In the genomic region with DNA sequence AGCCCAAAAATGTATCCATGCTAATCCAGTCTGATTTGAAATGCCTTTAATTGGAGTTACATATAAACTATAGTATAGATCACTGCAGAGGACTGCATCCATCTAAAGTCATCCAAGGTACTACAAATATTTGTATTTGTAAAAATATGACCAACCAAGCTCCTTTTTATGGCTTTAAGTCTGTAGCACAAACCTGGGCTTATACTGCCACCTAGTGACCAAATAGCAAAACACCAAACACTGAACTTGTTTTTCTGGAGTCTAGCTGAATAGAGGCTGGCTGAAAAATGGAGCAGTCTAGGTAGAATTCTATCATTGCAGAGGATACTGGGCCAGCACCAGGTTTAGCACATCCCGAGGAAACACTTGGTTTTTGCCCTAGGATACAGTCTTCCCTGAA, we compare ENCODE assay signal across 8 mouse cellular contexts. TPM values are rescaled to one million over a fixed set of nuclear protein-coding genes. Genes with fewer than 3 reads are reported as not detected.
DNase-seq lines count a peak whose midpoint lies in the region; ATAC-seq and TF ChIP-seq lines count a peak whose summit lies in the region.

No protein-coding gene starts in this region.

- H3K36me3 ChIP-seq in thymus, adult 2 months (ENCODE audit: control insufficient read depth, insufficient read depth, low read length): no peaks in the 10 kb centered on the region
- no peaks in the 10 kb centered on the region for H3K36me3 ChIP-seq in stomach, postnatal 0 days (ENCODE audit: control insufficient read depth, insufficient read depth, low read length)
- H3K36me3 ChIP-seq in intestine, embryonic 15.5 days: no peaks in the 10 kb centered on the region

- WGBS in thymus, adult 2 months: 0% methylated on average over 1 of the region's 1 CpGs
- 0% methylated on average over 1 of the region's 1 CpGs for WGBS in stomach, postnatal 0 days
- 0% methylated on average over 1 of the region's 1 CpGs for WGBS in intestine, embryonic 15.5 days

- no peak overlapping the region for H3K4me3 ChIP-seq in thymus, adult 2 months (ENCODE audit: control insufficient read depth, insufficient read depth, low read length)
- no peak overlapping the region for H3K4me3 ChIP-seq in stomach, postnatal 0 days (ENCODE audit: low read depth, low read length)
- H3K4me3 ChIP-seq in intestine, embryonic 15.5 days (replicated peaks): no peak overlapping the region

- TF ChIP-seq POLR2A in thymus, adult 2 months (IDR thresholded peaks at IDR 0.05; ENCODE audit: control insufficient read depth, extremely low read depth, insufficient read depth, low read length, poor library complexity): no peak

- no peak overlapping the region for H3K27ac ChIP-seq in thymus, adult 2 months (ENCODE audit: control insufficient read depth, insufficient read depth, low read length)
- no peak overlapping the region for H3K27ac ChIP-seq in stomach, postnatal 0 days (replicated peaks)
- no peak overlapping the region for H3K27ac ChIP-seq in intestine, embryonic 15.5 days

- no peak for TF ChIP-seq EP300 in stomach, postnatal 0 days (optimal IDR thresholded peaks at IDR 0.05)

- H3K9ac ChIP-seq in stomach, postnatal 0 days (ENCODE audit: low read length): no peak overlapping the region
- H3K9ac ChIP-seq in intestine, embryonic 15.5 days: no peak overlapping the region

- TF ChIP-seq CTCF in thymus, adult 2 months (IDR thresholded peaks at IDR 0.05; ENCODE audit: borderline replicate concordance, control insufficient read depth, extremely low read depth, insufficient read depth, low read length, poor library complexity): no peak
- peak; percentile 84 for TF ChIP-seq CTCF in stomach, postnatal 0 days (IDR thresholded peaks at IDR 0.05; ENCODE audit: low read depth)

- peak; percentile 26 for DNase-seq in heart, adult 8-10 months (ENCODE audit: low spot score)
- no peak for DNase-seq in heart, adult 11 months
- peak; percentile 63 for DNase-seq in thymus, postnatal 0 days (ENCODE audit: low spot score)
- DNase-seq in thymus, adult 2 months: no peak
- DNase-seq in cerebellum, adult 9-11 months: peak; percentile 21
- DNase-seq in kidney, postnatal 14 days: peak; percentile 16
- no peak for DNase-seq in stomach, postnatal 0 days (ENCODE audit: low spot score)

- no peaks in the 10 kb centered on the region for H3K9me3 ChIP-seq in stomach, postnatal 0 days (ENCODE audit: control insufficient read depth, low read length)
- no peaks in the 10 kb centered on the region for H3K9me3 ChIP-seq in intestine, embryonic 15.5 days

- no peak for ATAC-seq in stomach, postnatal 0 days (ENCODE audit: low FRiP score, low TSS enrichment)
- ATAC-seq in intestine, embryonic 15.5 days: no peak

- no peaks in the 10 kb centered on the region for H3K27me3 ChIP-seq in thymus, adult 2 months (ENCODE audit: control insufficient read depth, insufficient read depth, low read length)
- H3K27me3 ChIP-seq in stomach, postnatal 0 days (ENCODE audit: control insufficient read depth, insufficient read depth, low read length): no peaks in the 10 kb centered on the region
- H3K27me3 ChIP-seq in intestine, embryonic 15.5 days (replicated peaks): 0 out of 2 replicates have a peak, but pooled peaks cover 8% of the 10 kb centered on the region

- no peak overlapping the region for H3K4me2 ChIP-seq in stomach, postnatal 0 days (replicated peaks; ENCODE audit: low read depth)
- H3K4me2 ChIP-seq in intestine, embryonic 15.5 days (replicated peaks): no peak overlapping the region

- no peaks in the 10 kb centered on the region for H3K4me1 ChIP-seq in thymus, adult 2 months (replicated peaks; ENCODE audit: control insufficient read depth, insufficient read depth, low read length)
- H3K4me1 ChIP-seq in stomach, postnatal 0 days (replicated peaks; ENCODE audit: control insufficient read depth, insufficient read depth): no peaks in the 10 kb centered on the region
- no peaks in the 10 kb centered on the region for H3K4me1 ChIP-seq in intestine, embryonic 15.5 days (replicated peaks)

RNA-seq across cellular contexts. Expression of a gene that starts 19.0 kb away (rescaled TPM):
- not detected for total RNA-seq in heart, adult 8-10 months (2022)
- polyA plus RNA-seq in thymus, postnatal 0 days (2015; fragmentation: Nextera tagmentation; extraction: Ambion mirVana): not detected in 2 replicates
- 0.41 and 0.55 TPM in 2 replicates for polyA plus RNA-seq in thymus, adult 2 months (2012; rRNA removed)
- not detected in 2 replicates for polyA plus RNA-seq in stomach, postnatal 0 days (2015; fragmentation: Nextera tagmentation; extraction: Ambion mirVana)
- not detected in 2 replicates for polyA plus RNA-seq in intestine, embryonic 15.5 days (2015; fragmentation: Nextera tagmentation; extraction: Ambion mirVana)

RNA-seq across cellular contexts. Expression of a gene that starts 26.5 kb away (rescaled TPM):
- total RNA-seq in heart, adult 8-10 months (2022): not detected
- polyA plus RNA-seq in thymus, postnatal 0 days (2015; fragmentation: Nextera tagmentation; extraction: Ambion mirVana): 0.23 and 0.42 TPM in 2 replicates
- polyA plus RNA-seq in thymus, adult 2 months (2012; rRNA removed): 0.18 and 0.23 TPM in 2 replicates
- not detected in 2 replicates for polyA plus RNA-seq in stomach, postnatal 0 days (2015; fragmentation: Nextera tagmentation; extraction: Ambion mirVana)
- 0.35 and 0.36 TPM in 2 replicates for polyA plus RNA-seq in intestine, embryonic 15.5 days (2015; fragmentation: Nextera tagmentation; extraction: Ambion mirVana)

Comparison
In these comparisons a context has a peak if more than half of its experiments do, and no peak if none do; other contexts are left out.
1. DNase-seq: peak in heart, adult 8-10 months (single experiment), thymus, postnatal 0 days (single experiment), cerebellum, adult 9-11 months (single experiment) and kidney, postnatal 14 days (single experiment); none in heart, adult 11 months (single experiment), thymus, adult 2 months (single experiment) and stomach, postnatal 0 days (single experiment).